In the genomic region with DNA sequence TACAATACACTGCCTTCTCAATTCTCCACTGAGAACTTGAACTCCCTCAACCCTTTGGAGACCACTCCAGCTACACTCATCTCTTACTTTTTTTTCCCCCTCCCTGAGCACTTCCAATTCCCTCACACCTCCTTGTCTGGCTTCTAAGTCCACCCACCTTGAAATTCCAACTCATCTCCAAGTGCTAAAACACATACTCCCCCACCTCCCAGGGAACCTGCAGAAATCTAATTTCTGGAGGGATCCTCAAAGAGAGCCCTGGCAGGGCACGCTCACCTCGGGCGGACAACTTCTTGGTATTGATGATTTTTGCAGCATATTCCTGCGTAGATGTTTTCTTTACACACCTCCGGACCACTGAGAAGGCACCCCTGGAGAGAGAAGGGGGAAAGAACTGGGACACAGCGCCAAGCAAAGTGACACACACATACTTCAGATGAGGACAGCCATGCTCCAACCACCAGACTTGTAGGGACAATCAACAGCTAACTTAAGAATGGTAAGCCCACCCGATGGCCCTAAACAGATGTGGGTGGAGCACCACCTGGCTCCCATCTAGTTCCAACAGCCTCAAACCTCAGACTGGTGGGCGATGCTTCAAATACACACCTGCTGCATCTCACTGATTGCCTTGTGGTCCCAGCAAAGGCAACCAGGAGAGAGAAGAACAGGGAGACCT, we compare ENCODE assay signal across 9 mouse cellular contexts. TPM values are rescaled to one million over a fixed set of nuclear protein-coding genes. Genes with fewer than 3 reads are reported as not detected.
DNase-seq lines count a peak whose midpoint lies in the region; ATAC-seq and TF ChIP-seq lines count a peak whose summit lies in the region.
"Had no signal": no experiment of that assay in that cellular context is flagged by ENCODE, and none has a peak within 500 bp of the region (broad histone marks: within the 10 kb centered on the region; RNA-seq: fewer than 3 reads in every experiment).

No protein-coding gene starts in this region.

- H3K27ac ChIP-seq in heart, embryonic 16.5 days (ENCODE audit: low read length) = peak overlapping the region; percentile 93
- H3K27ac ChIP-seq in ES-Bruce4 (ENCODE audit: insufficient read depth, low read length) = no peak overlapping the region
- H3K27ac ChIP-seq in forebrain, embryonic 13.5 days = no peak overlapping the region
- no peak overlapping the region for H3K27ac ChIP-seq in liver, embryonic 15.5 days (replicated peaks)

- peak overlapping the region; percentile 80 for H3K4me3 ChIP-seq in heart, embryonic 16.5 days (ENCODE audit: low read length)
- H3K4me3 ChIP-seq in ES-Bruce4 (ENCODE audit: low read depth, low read length) = peak overlapping the region; percentile 99; the same call in 1 of the 2 replicates
- H3K4me3 ChIP-seq in forebrain, embryonic 13.5 days = peak overlapping the region; percentile 84
- H3K4me3 ChIP-seq in liver, embryonic 15.5 days (replicated peaks) = peak overlapping the region; percentile 77

- peak overlapping the region; percentile 87 for H3K9ac ChIP-seq in heart, embryonic 16.5 days (ENCODE audit: low read length)
- H3K9ac ChIP-seq in ES-Bruce4 (ENCODE audit: low read depth, poor library complexity, severe bottlenecking) = peak overlapping the region; percentile 98
- H3K9ac ChIP-seq in forebrain, embryonic 13.5 days = peak overlapping the region; percentile 81
- no peak overlapping the region for H3K9ac ChIP-seq in liver, embryonic 15.5 days

- TF ChIP-seq CTCF in ES-Bruce4 (IDR thresholded peaks at IDR 0.05; ENCODE audit: low read depth, low read length) = no peak

- H3K9me3 ChIP-seq in heart, embryonic 16.5 days (replicated peaks; ENCODE audit: control insufficient read depth, low read length) = no peaks in the 10 kb centered on the region
- H3K9me3 ChIP-seq in ES-Bruce4 (replicated peaks; ENCODE audit: control insufficient read depth, insufficient read depth, low read length, poor library complexity, severe bottlenecking) = no peaks in the 10 kb centered on the region
- H3K9me3 ChIP-seq in forebrain, embryonic 13.5 days (replicated peaks) = no peaks in the 10 kb centered on the region
- H3K9me3 ChIP-seq in liver, embryonic 15.5 days (replicated peaks) = no peaks in the 10 kb centered on the region

- H3K27me3 ChIP-seq in heart, embryonic 16.5 days (ENCODE audit: control insufficient read depth, insufficient read depth, low read length) = no peaks in the 10 kb centered on the region
- H3K27me3 ChIP-seq in ES-Bruce4 (ENCODE audit: control insufficient read depth, insufficient read depth, low read length, poor library complexity, severe bottlenecking) = no peaks in the 10 kb centered on the region
- H3K27me3 ChIP-seq in forebrain, embryonic 13.5 days = peaks cover 5% of the 10 kb centered on the region; the same call in 1 of the 2 replicates
- H3K27me3 ChIP-seq in liver, embryonic 15.5 days = peaks cover 3% of the 10 kb centered on the region; the same call in 1 of the 2 replicates
- H3K27me3 ChIP-seq: Patski had no signal

- H3K36me3 ChIP-seq in heart, embryonic 16.5 days (ENCODE audit: control insufficient read depth, insufficient read depth) = peaks cover 22% of the 10 kb centered on the region
- no peaks in the 10 kb centered on the region for H3K36me3 ChIP-seq in ES-Bruce4 (ENCODE audit: control insufficient read depth, insufficient read depth, low read length, poor library complexity, severe bottlenecking)
- peaks cover 39% of the 10 kb centered on the region for H3K36me3 ChIP-seq in forebrain, embryonic 13.5 days (ENCODE audit: poor library complexity, severe bottlenecking)
- H3K36me3 ChIP-seq in liver, embryonic 15.5 days (replicated peaks) = peaks cover 15% of the 10 kb centered on the region; the same call in 1 of the 2 replicates

- ATAC-seq in heart, embryonic 16.5 days (replicated peaks; ENCODE audit: extremely low read depth, insufficient read depth, low FRiP score) = no peak
- ATAC-seq in forebrain, embryonic 13.5 days = no peak
- no peak for ATAC-seq in liver, embryonic 15.5 days (ENCODE audit: insufficient read depth)
- ATAC-seq: Patski had no signal

- no peak for TF ChIP-seq POLR2A in ES-Bruce4 (IDR thresholded peaks at IDR 0.05; ENCODE audit: insufficient read depth, low read length)

- peaks cover 43% of the 10 kb centered on the region for H3K4me1 ChIP-seq in heart, embryonic 16.5 days (ENCODE audit: control insufficient read depth, insufficient read depth, low read length)
- H3K4me1 ChIP-seq in ES-Bruce4 (ENCODE audit: control insufficient read depth, insufficient read depth, low read length) = no peaks in the 10 kb centered on the region
- H3K4me1 ChIP-seq in forebrain, embryonic 13.5 days = peaks cover 39% of the 10 kb centered on the region
- peaks cover 32% of the 10 kb centered on the region for H3K4me1 ChIP-seq in liver, embryonic 15.5 days (replicated peaks)

- WGBS in heart, embryonic 16.5 days = 62% methylated on average over 8 of the region's 8 CpGs
- WGBS in forebrain, embryonic 13.5 days = 75% methylated on average over 8 of the region's 8 CpGs
- 74% methylated on average over 8 of the region's 8 CpGs for WGBS in liver, embryonic 15.5 days (ENCODE audit: insufficient replicate concordance)

- no peak for TF ChIP-seq EP300 in ES-Bruce4 (IDR thresholded peaks at IDR 0.05; ENCODE audit: insufficient read depth, low read depth, low read length)

- peak overlapping the region; percentile 70 for H3K4me2 ChIP-seq in heart, embryonic 16.5 days (ENCODE audit: low read depth, low read length)
- peak overlapping the region; percentile 80 for H3K4me2 ChIP-seq in forebrain, embryonic 13.5 days
- H3K4me2 ChIP-seq in liver, embryonic 15.5 days = peak overlapping the region; percentile 98

- no peak for DNase-seq in heart, adult 18-20 months
- no peak for DNase-seq in urinary bladder, adult 2 months (ENCODE audit: low spot score)
- no peak for DNase-seq in urinary bladder, adult 18-20 months (ENCODE audit: low spot score in 2 of 2)
- no peak for DNase-seq in cerebellum, postnatal 10 days

RNA-seq across cellular contexts. Expression of a gene that starts 1.5 kb away (rescaled TPM):
- polyA plus RNA-seq in heart, embryonic 16.5 days (2015; fragmentation: Nextera tagmentation; extraction: Ambion mirVana) = 81.5 and 103 TPM in 2 replicates
- total RNA-seq in heart, adult 18-20 months (2021) = 10 to 100 TPM; 43.8 to 47.7 TPM
- polyA plus RNA-seq in ES-Bruce4 (2011; ENCODE audit: insufficient read depth, insufficient read length, low read depth, missing spikeins) = 30.1 and 33.9 TPM in 2 replicates
- 60.7 and 81.8 TPM in 2 replicates for polyA plus RNA-seq in forebrain, embryonic 13.5 days (2015; fragmentation: Nextera tagmentation; extraction: Ambion mirVana)
- 5.6 and 5.7 TPM in 2 replicates for polyA plus RNA-seq in liver, embryonic 15.5 days (2015; fragmentation: Nextera tagmentation; extraction: Ambion mirVana)
- 134 and 139 TPM in 2 replicates for polyA plus RNA-seq in urinary bladder, adult 2 months (2012; rRNA removed)

RNA-seq across cellular contexts. Expression of a gene that starts 44.1 kb away (rescaled TPM):
- 1.2 and 1.9 TPM in 2 replicates for polyA plus RNA-seq in heart, embryonic 16.5 days (2015; fragmentation: Nextera tagmentation; extraction: Ambion mirVana)
- total RNA-seq in heart, adult 18-20 months (2021) = 1 to 10 TPM; 3.8 to 4.0 TPM
- 4.9 and 5.5 TPM in 2 replicates for polyA plus RNA-seq in ES-Bruce4 (2011; ENCODE audit: insufficient read depth, insufficient read length, low read depth, missing spikeins)
- polyA plus RNA-seq in forebrain, embryonic 13.5 days (2015; fragmentation: Nextera tagmentation; extraction: Ambion mirVana) = 0.27 and 0.35 TPM in 2 replicates
- polyA plus RNA-seq in liver, embryonic 15.5 days (2015; fragmentation: Nextera tagmentation; extraction: Ambion mirVana) = 0.54 and 0.76 TPM in 2 replicates
- 73.2 and 80.6 TPM in 2 replicates for polyA plus RNA-seq in urinary bladder, adult 2 months (2012; rRNA removed)

RNA-seq across cellular contexts. Expression of a gene that starts 58.0 kb away (rescaled TPM):
- polyA plus RNA-seq in heart, embryonic 16.5 days (2015; fragmentation: Nextera tagmentation; extraction: Ambion mirVana) = 16.2 and 17.2 TPM in 2 replicates
- 1 to 10 TPM; 6.4 to 8.3 TPM for total RNA-seq in heart, adult 18-20 months (2021)
- 11.0 and 11.1 TPM in 2 replicates for polyA plus RNA-seq in ES-Bruce4 (2011; ENCODE audit: insufficient read depth, insufficient read length, low read depth, missing spikeins)
- 14.0 and 18.3 TPM in 2 replicates for polyA plus RNA-seq in forebrain, embryonic 13.5 days (2015; fragmentation: Nextera tagmentation; extraction: Ambion mirVana)
- polyA plus RNA-seq in liver, embryonic 15.5 days (2015; fragmentation: Nextera tagmentation; extraction: Ambion mirVana) = 16.3 and 17.5 TPM in 2 replicates
- 33.1 and 36.6 TPM in 2 replicates for polyA plus RNA-seq in urinary bladder, adult 2 months (2012; rRNA removed)

Comparison
In these comparisons a context has a peak if more than half of its experiments do, and no peak if none do; other contexts are left out.
1. RNA of a gene that starts 44.1 kb away (polyA plus RNA-seq): 73.2 to 80.6 TPM in urinary bladder, adult 2 months; 4.9 to 5.5 TPM in ES-Bruce4, 1.2 to 1.9 TPM in heart, embryonic 16.5 days, 0.54 to 0.76 TPM in liver, embryonic 15.5 days and 0.27 to 0.35 TPM in forebrain, embryonic 13.5 days; every median in the first group is over 10 times any median in the second.
2. Peak in every context shown above with its lines, with median percentiles within 50 percentile points of each other: H3K4me2 ChIP-seq and H3K4me3 ChIP-seq.